Mouse (Mus musculus) lung, embryonic 16.5 days (tissue): ENCODE measurements around the gene Gm3854. TPM values are rescaled to one million over a fixed set of nuclear protein-coding genes. Genes with fewer than 3 reads are reported as not detected.

Experiments
- ATAC-seq: fragments of 200-750 bp; cut with Nextera tagmentation; 2 replicates; pipeline ENCODE4 v1.8.0; 2017; ENCODE audit warnings: low read depth, mild to moderate bottlenecking, moderate library complexity
- H3K27ac ChIP-seq: fragments of 300-500 bp; sonication (generic); 2 replicates; pipeline ENCODE4 v1.5.1; 2014; ENCODE audit warnings: mild to moderate bottlenecking, control low read depth, low read length
- H3K27me3 ChIP-seq: fragments of 300-500 bp; sonication (generic); 2 replicates; pipeline ENCODE4 v1.6.1; 2014; ENCODE audit warnings: low read depth, low read length, mixed read lengths; ENCODE audit not compliant: control insufficient read depth, insufficient read depth
- H3K36me3 ChIP-seq: fragments of 300-500 bp; sonication (generic); 2 replicates; pipeline ENCODE4 v1.6.1; 2014; ENCODE audit warnings: low read length; ENCODE audit not compliant: control insufficient read depth, insufficient read depth
- H3K4me1 ChIP-seq: fragments of 300-500 bp; sonication (generic); replicated peaks from 2 replicates; pipeline ENCODE4 v1.6.1; 2014; ENCODE audit warnings: low read length, mixed read lengths; ENCODE audit not compliant: control insufficient read depth, insufficient read depth
- H3K4me2 ChIP-seq: fragments of 300-500 bp; sonication (generic); 2 replicates; pipeline ENCODE4 v1.6.1; 2014; ENCODE audit warnings: low read depth, low read length, control low read depth
- H3K4me3 ChIP-seq: fragments of 300-500 bp; sonication (generic); 2 replicates; pipeline ENCODE4 v1.5.1; 2014; ENCODE audit warnings: mild to moderate bottlenecking, low read length, control low read depth
- H3K9ac ChIP-seq: fragments of 300-500 bp; sonication (generic); 2 replicates; pipeline ENCODE4 v1.6.1; 2014; ENCODE audit warnings: low read length, control low read depth
- H3K9me3 ChIP-seq: fragments of 300-500 bp; sonication (generic); 2 replicates; pipeline ENCODE4 v1.6.1; 2016; ENCODE audit warnings: low read length; ENCODE audit not compliant: control insufficient read depth
- WGBS: fragments of 180-500 bp; shearing (Covaris S2); extraction: QIAGEN DNeasy Blood & Tissue Kit; methylation state at CpG from one replicate; pipeline ENCODE4 v1.1.7; 2014; 5-methylcytosine and 5-hydroxymethylcytosine counted together
- polyA plus RNA-seq: library from polyadenylated mRNA; unstranded; fragments of >200 nt; fragmentation: Nextera tagmentation; extraction: Ambion mirVana; gene quantifications from 2 replicates; pipeline ENCODE4 v1.2.1, GENCODE M21; 2015

Gene Gm3854
- polyA plus RNA-seq, 1 experiment from 2014 or later = 1.8 TPM

DNA sequence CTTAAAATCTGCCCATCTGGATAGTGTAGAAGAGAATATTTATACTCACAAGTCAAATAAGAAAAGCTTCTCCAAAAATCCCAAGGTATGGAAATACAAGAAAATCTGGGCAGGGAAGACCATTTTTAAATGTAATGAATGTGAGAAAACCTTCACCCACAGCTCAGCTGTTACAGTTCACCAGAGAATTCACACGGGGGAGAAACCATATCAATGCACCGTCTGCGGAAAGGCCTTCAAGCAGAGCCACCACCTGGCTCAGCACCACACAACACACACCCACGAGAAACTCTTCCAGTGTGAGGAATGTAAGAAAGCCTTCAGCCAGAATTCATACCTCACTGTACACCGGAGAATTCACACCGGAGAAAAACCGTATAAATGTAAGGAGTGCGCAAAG is 34.9 kb downstream of the Gm3854 start:
- H3K4me2 ChIP-seq = no peak overlapping the region
- no peak overlapping the region for H3K27ac ChIP-seq
- ATAC-seq = no peak
- H3K4me3 ChIP-seq = no peak overlapping the region
- 80% methylated on average over 8 of the region's 8 CpGs for WGBS
- no peaks in the 10 kb centered on the region for H3K36me3 ChIP-seq
- H3K9me3 ChIP-seq = no peaks in the 10 kb centered on the region
- 0 out of 2 replicates have a peak, but pooled peaks cover 2% of the 10 kb centered on the region for H3K4me1 ChIP-seq
- no peak overlapping the region for H3K9ac ChIP-seq
- H3K27me3 ChIP-seq = no peaks in the 10 kb centered on the region

- Histone ChIP-seq H3K27ac (no peak overlapping the region), H3K9me3 (no peaks in the 10 kb centered on the region), H3K9ac (no peak overlapping the region), H3K4me2 (no peak overlapping the region), H3K4me1 (peaks cover 10% of the 10 kb centered on the region), H3K27me3 (no peaks in the 10 kb centered on the region), H3K4me3 (no peak overlapping the region), H3K36me3 (no peaks in the 10 kb centered on the region)
- WGBS = 73% methylated on average over 2 of the region's 2 CpGs
- ATAC-seq = no peak
Measured at GRCm38 (mm10) chr7:6381431-6381830, 37.9 kb downstream of the Gm3854 start.

GRCm38 (mm10) chr7:6383044-6383455 is 39.5 kb downstream of the Gm3854 start, which contains the start of gene Zfp28:
Zfp28 (plus strand) TSS chr7:6383295.
- Histone ChIP-seq H3K4me1 (peaks cover 10% of the 10 kb centered on the region), H3K27me3 (no peaks in the 10 kb centered on the region), H3K4me3 (peak within 1 kb of the TSS; percentile 76), H3K9ac (peak within 1 kb of the TSS; percentile 82), H3K36me3 (no peaks in the 10 kb centered on the region), H3K9me3 (no peaks in the 10 kb centered on the region), H3K4me2 (peak within 1 kb of the TSS; percentile 84), H3K27ac (no peak within 1 kb of the TSS)
- under 1% methylated on average over 28 of the region's 28 CpGs for WGBS
- ATAC-seq = peak; percentile 98

DNA sequence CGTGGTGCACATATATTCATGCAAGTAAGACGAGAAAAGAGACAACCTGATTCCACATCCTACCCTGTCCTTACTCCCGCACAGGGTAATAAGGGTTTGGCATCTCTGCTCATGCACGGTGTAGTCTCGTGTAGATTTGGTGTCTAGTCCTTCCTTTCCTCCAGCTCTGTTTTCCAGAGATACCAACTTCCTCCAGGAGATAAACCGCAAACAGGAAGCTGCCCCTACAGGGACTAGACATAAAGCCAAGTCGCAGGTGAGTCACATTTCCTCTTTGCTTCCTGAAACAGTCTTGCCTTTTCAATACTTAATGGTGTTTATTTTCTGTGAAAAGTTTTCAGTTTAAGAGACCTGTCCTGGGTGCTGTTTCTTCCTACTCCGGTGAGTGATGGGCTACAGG is 40.5 kb downstream of the Gm3854 start:
- Histone ChIP-seq H3K27ac (no peak overlapping the region), H3K36me3 (no peaks in the 10 kb centered on the region), H3K4me3 (peak overlapping the region; percentile 76), H3K9ac (peak overlapping the region; percentile 82), H3K27me3 (no peaks in the 10 kb centered on the region), H3K4me1 (peaks cover 10% of the 10 kb centered on the region), H3K9me3 (no peaks in the 10 kb centered on the region), H3K4me2 (peak overlapping the region; percentile 84)
- WGBS = 52% methylated on average over 8 of the region's 8 CpGs
- ATAC-seq = no peak

- ATAC-seq = no peak
- 79% methylated on average over 8 of the region's 8 CpGs for WGBS
- Histone ChIP-seq H3K4me1 (peaks cover 10% of the 10 kb centered on the region), H3K4me2 (no peak overlapping the region), H3K27ac (no peak overlapping the region; the same call in 1 of the 2 replicates), H3K27me3 (no peaks in the 10 kb centered on the region), H3K4me3 (no peak overlapping the region), H3K9ac (no peak overlapping the region), H3K36me3 (peaks cover 4% of the 10 kb centered on the region; the same call in 1 of the 2 replicates), H3K9me3 (no peaks in the 10 kb centered on the region)
Measured at GRCm38 (mm10) chr7:6386995-6387394, 43.4 kb downstream of the Gm3854 start.

GRCm38 (mm10) chr7:6388971-6389370 is 45.4 kb downstream of the Gm3854 start:
- H3K36me3 ChIP-seq = peaks cover 16% of the 10 kb centered on the region
- H3K4me3 ChIP-seq = no peak overlapping the region

GRCm38 (mm10) chr7:6389449-6389848 is 45.9 kb downstream of the Gm3854 start:
- 69% methylated on average over 5 of the region's 5 CpGs for WGBS
- Histone ChIP-seq H3K27me3 (no peaks in the 10 kb centered on the region), H3K4me2 (no peak overlapping the region), H3K36me3 (peaks cover 19% of the 10 kb centered on the region), H3K27ac (no peak overlapping the region), H3K9me3 (no peaks in the 10 kb centered on the region), H3K4me1 (no peaks in the 10 kb centered on the region), H3K4me3 (no peak overlapping the region), H3K9ac (no peak overlapping the region)
- no peak for ATAC-seq

More at GRCm38 (mm10) chr7:6388971-6389370, 45.4 kb downstream of the Gm3854 start:
- no peak overlapping the region for H3K9ac ChIP-seq
- peaks cover 3% of the 10 kb centered on the region for H3K4me1 ChIP-seq
- 85% methylated on average over 5 of the region's 5 CpGs for WGBS
- no peak overlapping the region for H3K4me2 ChIP-seq
- no peak overlapping the region for H3K27ac ChIP-seq
- ATAC-seq = no peak
- H3K9me3 ChIP-seq = no peaks in the 10 kb centered on the region
- no peaks in the 10 kb centered on the region for H3K27me3 ChIP-seq

- H3K36me3 ChIP-seq = peaks cover 9% of the 10 kb centered on the region; the same call in 1 of the 2 replicates
- ATAC-seq = peak; percentile 88
- H3K4me3 ChIP-seq = peak within 1 kb of the TSS; percentile 56
- peak within 1 kb of the TSS; percentile 75 for H3K4me2 ChIP-seq
- H3K9ac ChIP-seq = peak within 1 kb of the TSS; percentile 71
- peaks cover 5% of the 10 kb centered on the region; the same call in 1 of the 2 replicates for H3K4me1 ChIP-seq
- 25% methylated on average over 25 of the region's 25 CpGs for WGBS
- no peaks in the 10 kb centered on the region for H3K9me3 ChIP-seq
- no peak within 1 kb of the TSS for H3K27ac ChIP-seq
- H3K27me3 ChIP-seq = no peaks in the 10 kb centered on the region
Measured at GRCm38 (mm10) chr7:6397996-6398975, 54.7 kb downstream of the Gm3854 start, which contains the start of gene Smim17. Smim17 (plus strand) TSS chr7:6398715.
